Mouse (Mus musculus): ENCODE measurements around the gene Slc25a38. TPM values are rescaled to one million over a fixed set of nuclear protein-coding genes. Genes with fewer than 3 reads are reported as not detected.

Slc25a38 gene
- 10 to 100 TPM; 11.8 to 50.5 (median 28.7) TPM for total RNA-seq (2018; cell fraction: chromatin; rRNA removed)
- total RNA-seq (2018; cell fraction: cytosol; rRNA removed) = 10 to 100 TPM in 9 of 26 experiments, 1 to 10 TPM in 17; 4.0 to 14.9 (median 9.1) TPM
- 10 to 100 TPM; 16.5 to 38.4 (median 26.6) TPM for total RNA-seq (2018; cell fraction: nucleus; rRNA removed)
- 3.5 to 10.7 TPM (median 9.8 TPM) in 3 replicates for polyA plus RNA-seq (2018)

DNA sequence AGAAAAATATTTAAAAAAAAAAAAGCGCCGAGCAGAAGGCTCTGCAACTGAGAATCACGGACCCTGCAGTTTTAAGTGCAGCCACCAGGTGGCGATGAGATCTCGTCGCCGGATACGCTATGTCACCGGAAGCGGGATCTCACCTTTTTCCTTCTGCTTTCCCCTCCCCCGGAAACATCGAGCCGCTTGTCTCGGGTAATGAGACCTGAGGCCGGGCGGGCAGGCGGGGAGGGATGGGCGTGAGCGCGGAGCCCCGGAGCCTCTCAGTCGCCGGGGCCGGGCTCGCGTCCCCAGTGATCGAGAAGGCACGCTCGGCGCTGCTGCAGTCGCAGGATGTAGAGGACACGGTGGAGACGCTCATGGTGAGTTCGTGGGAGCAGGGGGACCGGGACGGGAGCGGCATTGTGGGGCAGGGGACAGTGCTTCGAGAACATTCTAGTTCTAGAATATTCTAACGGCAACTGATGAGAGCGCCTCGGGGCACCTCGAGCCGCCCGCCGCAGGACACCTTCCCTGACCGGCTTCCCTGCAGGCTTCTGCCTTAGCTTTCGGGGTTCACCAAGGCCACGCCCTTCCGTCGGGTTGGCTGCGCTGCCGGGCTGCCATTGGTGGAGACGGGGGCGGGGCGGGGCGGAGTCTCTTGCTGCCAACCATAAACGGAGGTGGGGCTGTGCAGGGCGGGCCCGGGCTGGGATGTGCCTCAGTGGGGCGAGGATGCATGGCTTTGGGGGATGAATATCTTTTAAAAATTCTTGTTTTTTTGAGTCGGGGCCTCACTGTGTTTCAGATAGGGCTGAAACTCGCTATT is at the start of gene Slc25a38:
Gene Slc25a38 (plus strand): TSS at position 164 of the 808 bp plus-strand sequence.
- Histone ChIP-seq H3K36me3 (ENCODE audit: inconsistent target) (no peaks in the 10 kb centered on the region), H3K4me3 (ENCODE audit: inconsistent target) (peak within 1 kb of the TSS; percentile 51), H3K79me2 (ENCODE audit: inconsistent target) (peaks cover 45% of the 10 kb centered on the region), H3K27ac (peak within 1 kb of the TSS; percentile 40; the same call in 1 of the 2 replicates)
- WGBS (ENCODE audit: missing documents) = under 1% methylated on average over 61 of the region's 62 CpGs

DNA sequence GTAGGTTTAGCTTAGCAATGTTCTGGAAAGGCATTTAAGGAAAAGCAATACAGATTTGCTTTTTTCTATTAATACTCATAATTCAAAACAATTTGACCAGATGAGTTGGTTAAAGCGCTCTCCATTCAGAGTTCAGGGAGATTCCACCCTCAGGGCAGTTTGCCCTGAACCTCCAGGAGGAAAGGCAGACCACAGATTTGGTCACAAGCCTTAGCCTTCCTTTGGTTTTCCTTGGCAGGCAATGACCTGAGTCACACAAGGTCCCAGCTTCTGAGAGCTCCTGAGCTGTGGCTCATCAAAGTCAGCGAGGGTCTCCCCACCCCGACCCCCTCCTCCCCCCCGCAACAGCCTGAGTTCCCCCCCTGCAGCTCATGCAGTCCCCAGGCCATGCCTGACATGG is 45.9 kb upstream of the Slc25a38 start:
- Histone ChIP-seq H3K27ac (no peak overlapping the region), H3K36me3 (ENCODE audit: inconsistent target) (no peaks in the 10 kb centered on the region), H3K79me2 (ENCODE audit: inconsistent target) (peaks cover 6% of the 10 kb centered on the region; the same call in 1 of the 2 replicates), H3K4me3 (ENCODE audit: inconsistent target) (no peak overlapping the region)
- 29% methylated on average over 2 of the region's 4 CpGs for WGBS (ENCODE audit: missing documents)

DNA sequence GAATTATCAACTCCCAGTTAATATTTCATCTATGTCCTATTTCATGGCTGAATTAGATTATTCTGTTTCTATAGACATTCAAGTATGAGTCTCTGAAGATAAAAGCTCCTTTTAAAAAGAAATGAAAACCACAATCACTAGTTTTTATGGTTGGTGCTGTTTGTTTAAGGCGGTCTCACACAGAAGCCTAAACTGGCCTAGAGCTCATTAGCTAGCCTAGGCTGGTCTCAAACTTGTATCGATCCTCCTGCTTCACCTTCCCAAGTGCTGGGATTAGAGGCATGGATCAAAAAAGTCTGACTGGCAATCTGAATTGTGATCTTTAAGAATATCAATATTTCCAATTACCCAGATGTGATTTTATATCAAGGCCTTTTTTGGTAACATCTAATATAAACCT is 42.6 kb upstream of the Slc25a38 start:
- H3K79me2 ChIP-seq (ENCODE audit: inconsistent target) = peaks cover 6% of the 10 kb centered on the region; the same call in 1 of the 2 replicates
- no peaks in the 10 kb centered on the region for H3K36me3 ChIP-seq (ENCODE audit: inconsistent target)
- WGBS (ENCODE audit: missing documents) = 86% methylated on average over 2 of the region's 2 CpGs
- H3K27ac ChIP-seq = no peak overlapping the region
- H3K4me3 ChIP-seq (ENCODE audit: inconsistent target) = no peak overlapping the region

DNA sequence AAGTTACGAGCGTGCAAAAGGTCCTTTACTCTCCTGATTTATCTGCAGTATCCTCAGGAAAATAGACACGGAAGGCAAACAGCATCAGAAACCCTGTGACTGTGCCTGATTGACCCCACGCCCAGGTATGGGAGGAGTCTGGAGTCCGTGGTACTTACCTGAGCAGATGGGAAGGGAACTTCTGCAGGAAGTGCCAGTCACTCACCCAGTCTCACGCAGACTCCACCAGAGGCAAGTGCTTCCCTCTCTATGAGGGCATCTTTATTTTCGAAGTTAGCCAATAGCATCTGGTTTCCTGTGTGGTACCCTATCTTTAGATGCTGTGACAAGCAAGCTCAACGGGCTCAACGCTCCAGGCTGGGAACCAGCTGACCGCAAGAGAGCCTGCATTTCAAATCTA is 42.1 kb upstream of the Slc25a38 start:
- Histone ChIP-seq H3K4me3 (ENCODE audit: inconsistent target) (no peak overlapping the region), H3K36me3 (ENCODE audit: inconsistent target) (no peaks in the 10 kb centered on the region), H3K27ac (peak overlapping the region; percentile 37), H3K79me2 (ENCODE audit: inconsistent target) (peaks cover 6% of the 10 kb centered on the region; the same call in 1 of the 2 replicates)
- WGBS (ENCODE audit: missing documents) = 16% methylated on average over 10 of the region's 10 CpGs

DNA sequence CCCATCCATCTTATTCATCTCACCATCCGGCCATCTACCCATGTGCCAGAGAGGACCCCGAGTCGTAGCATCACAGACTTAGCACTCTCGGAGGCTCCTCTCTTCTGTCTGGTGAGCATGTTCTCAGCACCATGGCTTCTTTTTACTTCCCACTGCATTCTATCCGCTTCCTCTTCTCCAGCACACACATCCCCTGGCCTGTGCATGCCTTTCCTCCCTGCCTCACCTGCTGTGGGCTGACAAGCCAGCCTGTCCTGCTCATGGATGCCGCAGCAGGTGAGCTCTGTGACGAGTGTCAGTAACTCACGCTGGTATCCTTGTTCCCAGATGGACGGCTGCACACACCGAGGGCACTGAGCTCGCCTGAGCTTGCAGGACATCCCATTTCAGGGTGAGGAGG is 40.4 kb upstream of the Slc25a38 start, which contains the start of gene Cx3cr1:
Gene Cx3cr1 (minus strand): TSS at position 101 of the 400 bp plus-strand sequence.
- Histone ChIP-seq H3K4me3 (ENCODE audit: inconsistent target) (no peak within 1 kb of the TSS), H3K27ac (peak within 1 kb of the TSS; percentile 37), H3K79me2 (ENCODE audit: inconsistent target) (peaks cover 6% of the 10 kb centered on the region; the same call in 1 of the 2 replicates), H3K36me3 (ENCODE audit: inconsistent target) (no peaks in the 10 kb centered on the region)
- WGBS (ENCODE audit: missing documents) = 80% methylated on average over 11 of the region's 11 CpGs

DNA sequence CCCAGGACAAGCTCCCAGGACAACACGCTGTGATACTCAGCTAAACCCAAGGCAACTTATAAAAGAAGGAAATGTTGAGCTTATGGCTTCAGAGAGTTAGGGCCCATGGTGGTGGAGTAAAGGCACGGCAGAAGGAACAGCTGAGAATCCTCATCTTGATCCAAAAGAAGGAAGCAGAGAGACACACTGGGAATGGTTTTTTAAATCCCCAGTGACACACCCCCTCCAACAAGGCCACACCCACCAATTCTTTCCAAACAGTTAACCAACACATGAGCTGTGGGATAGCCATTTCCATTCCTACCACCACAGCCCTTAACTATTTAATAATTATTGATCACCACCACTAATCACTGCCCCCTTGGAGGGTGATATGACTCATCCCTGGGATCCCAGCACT is 38.9 kb upstream of the Slc25a38 start:
- WGBS (ENCODE audit: missing documents) = 80% methylated on average over 2 of the region's 2 CpGs
- Histone ChIP-seq H3K36me3 (ENCODE audit: inconsistent target) (no peaks in the 10 kb centered on the region), H3K27ac (no peak overlapping the region), H3K79me2 (ENCODE audit: inconsistent target) (peaks cover 6% of the 10 kb centered on the region; the same call in 1 of the 2 replicates), H3K4me3 (ENCODE audit: inconsistent target) (no peak overlapping the region)

DNA sequence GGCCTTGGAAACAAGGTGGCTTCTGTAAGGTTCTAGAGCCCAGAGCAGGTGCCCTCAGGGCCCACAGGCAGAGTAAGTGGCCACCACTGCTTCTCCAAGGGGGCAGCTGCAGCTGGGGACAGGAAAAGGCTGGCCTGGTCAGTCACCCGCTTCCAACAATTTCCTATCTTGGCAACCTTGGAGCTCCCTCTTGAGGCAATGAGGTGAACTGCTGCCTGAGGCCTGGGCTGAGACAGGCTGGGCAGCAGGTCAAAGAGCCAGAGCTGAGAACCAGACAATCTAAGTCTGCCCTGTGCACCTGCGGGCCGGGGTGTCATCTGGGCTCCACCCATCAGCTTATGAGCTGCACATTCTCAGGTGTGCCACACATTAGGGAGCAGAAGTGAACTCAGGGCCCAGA is 37.0 kb upstream of the Slc25a38 start:
- 13% methylated on average over 3 of the region's 3 CpGs for WGBS (ENCODE audit: missing documents)
- no peaks in the 10 kb centered on the region for H3K36me3 ChIP-seq (ENCODE audit: inconsistent target)
- H3K4me3 ChIP-seq (ENCODE audit: inconsistent target) = no peak overlapping the region
- H3K27ac ChIP-seq = no peak overlapping the region
- no peaks in the 10 kb centered on the region for H3K79me2 ChIP-seq (ENCODE audit: inconsistent target)

DNA sequence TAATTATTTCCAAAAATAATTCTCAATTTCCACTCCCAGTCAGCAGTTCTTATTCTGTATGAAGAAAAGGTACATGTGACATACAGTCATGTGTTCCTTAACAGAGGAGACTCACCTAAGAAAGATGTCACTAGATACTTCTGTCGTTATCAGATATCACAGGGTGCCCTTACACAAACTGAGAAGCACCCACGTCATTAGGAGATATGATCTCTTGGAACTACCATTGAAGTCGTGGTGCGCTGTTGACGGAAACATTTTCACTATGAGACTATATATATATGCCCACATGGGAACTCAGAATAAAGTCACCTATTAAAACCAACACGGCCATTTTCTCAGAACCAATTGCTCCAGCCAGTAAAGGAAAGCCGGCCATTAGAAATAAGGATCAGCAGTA is 35.7 kb upstream of the Slc25a38 start:
- no peaks in the 10 kb centered on the region for H3K36me3 ChIP-seq (ENCODE audit: inconsistent target)
- WGBS (ENCODE audit: missing documents) = 91% methylated on average over 7 of the region's 7 CpGs
- no peak overlapping the region for H3K4me3 ChIP-seq (ENCODE audit: inconsistent target)
- no peaks in the 10 kb centered on the region for H3K79me2 ChIP-seq (ENCODE audit: inconsistent target)
- no peak overlapping the region for H3K27ac ChIP-seq

DNA sequence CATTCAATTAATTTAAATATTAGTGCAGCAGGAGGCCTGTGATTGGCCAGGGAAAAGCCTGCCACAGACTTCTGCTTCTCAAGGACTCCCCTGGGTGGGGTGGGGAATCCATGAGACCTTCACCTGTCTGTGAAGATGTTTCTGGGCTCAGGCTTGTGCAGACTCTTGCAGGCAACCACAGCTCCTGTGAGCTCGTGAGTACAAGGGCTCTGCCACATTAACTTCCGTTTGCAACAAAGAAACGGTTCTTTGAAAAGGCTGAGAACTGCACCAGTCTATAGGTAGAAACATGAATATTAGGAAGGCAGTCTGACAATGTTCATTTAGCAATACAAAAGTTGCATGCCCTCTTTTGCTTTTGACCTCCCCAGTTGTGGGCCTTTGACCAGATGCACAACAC is 31.9 kb upstream of the Slc25a38 start:
- Histone ChIP-seq H3K27ac (no peak overlapping the region), H3K79me2 (ENCODE audit: inconsistent target) (no peaks in the 10 kb centered on the region), H3K36me3 (ENCODE audit: inconsistent target) (no peaks in the 10 kb centered on the region), H3K4me3 (ENCODE audit: inconsistent target) (no peak overlapping the region)
- 88% methylated on average over 3 of the region's 3 CpGs for WGBS (ENCODE audit: missing documents)

DNA sequence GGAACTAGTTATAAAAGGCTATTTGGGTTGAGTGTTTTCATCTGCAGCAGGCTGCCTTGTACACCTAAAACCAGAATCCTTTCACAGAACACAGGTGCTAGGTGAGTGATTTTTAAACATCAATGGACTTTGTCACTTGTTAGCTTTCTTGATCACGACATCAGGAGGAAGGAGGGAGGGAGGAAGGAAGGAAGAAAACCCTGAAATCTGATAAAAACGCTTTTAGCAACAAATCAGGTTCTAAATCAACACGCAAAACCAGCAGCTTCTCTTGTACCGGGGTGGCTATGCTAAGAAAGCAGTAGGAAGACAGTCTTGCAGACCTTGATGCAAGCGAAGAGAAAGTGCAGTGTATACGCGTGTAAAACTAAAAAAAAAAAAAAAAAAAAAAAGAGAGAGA is 30.3 kb upstream of the Slc25a38 start:
- WGBS (ENCODE audit: missing documents) = 43% methylated on average over 5 of the region's 7 CpGs
- Histone ChIP-seq H3K27ac (no peak overlapping the region), H3K36me3 (ENCODE audit: inconsistent target) (no peaks in the 10 kb centered on the region), H3K4me3 (ENCODE audit: inconsistent target) (no peak overlapping the region), H3K79me2 (ENCODE audit: inconsistent target) (no peaks in the 10 kb centered on the region)

DNA sequence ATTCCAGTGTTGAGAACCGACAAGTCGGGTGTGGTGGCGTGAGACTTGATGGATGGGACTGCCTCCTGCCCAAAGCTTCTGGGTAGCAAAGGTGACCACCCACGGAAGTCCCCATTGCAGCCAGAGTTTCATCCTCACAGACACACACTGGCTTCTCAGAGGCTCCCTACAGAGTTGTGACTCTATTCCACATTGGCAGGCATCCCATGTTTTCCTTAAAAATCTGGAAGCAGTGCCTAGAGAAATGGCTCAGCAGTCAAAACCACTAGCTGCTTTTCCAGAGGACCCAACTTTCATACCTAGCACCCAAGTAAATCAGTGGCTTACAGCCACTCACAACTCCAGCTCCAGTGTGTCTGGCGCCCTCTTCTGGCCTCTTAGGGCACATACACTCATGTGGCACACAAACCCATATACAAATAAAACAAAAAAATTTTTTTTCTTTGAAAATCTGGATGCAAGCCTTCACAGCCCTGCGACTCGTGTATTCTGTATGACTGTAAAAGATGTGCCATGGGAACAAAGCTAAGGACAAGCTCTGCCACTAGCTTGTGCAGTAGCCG is 29.5 kb upstream of the Slc25a38 start:
- Histone ChIP-seq H3K36me3 (ENCODE audit: inconsistent target) (no peaks in the 10 kb centered on the region), H3K4me3 (ENCODE audit: inconsistent target) (no peak overlapping the region), H3K79me2 (ENCODE audit: inconsistent target) (no peaks in the 10 kb centered on the region), H3K27ac (no peak overlapping the region)
- WGBS (ENCODE audit: missing documents) = 87% methylated on average over 8 of the region's 8 CpGs

DNA sequence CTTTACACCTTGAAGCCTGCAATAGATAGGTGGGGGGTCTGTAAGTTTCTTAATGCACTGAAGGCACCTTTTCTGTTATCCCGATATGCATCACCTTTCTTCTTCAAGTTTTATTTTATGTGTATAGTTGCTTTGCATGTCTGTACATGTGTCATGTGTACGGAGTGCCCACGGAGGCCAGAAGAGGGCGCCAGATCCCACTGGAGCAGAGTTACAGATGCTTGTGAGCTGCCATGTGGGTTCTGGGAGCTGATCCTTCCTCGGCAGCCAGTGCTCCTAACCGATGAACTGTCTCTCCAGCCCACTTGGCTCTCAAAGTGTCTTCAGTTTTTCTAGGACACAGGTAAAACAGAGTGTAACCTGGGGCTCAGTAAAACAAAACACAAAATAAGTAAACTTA is 28.9 kb upstream of the Slc25a38 start:
- Histone ChIP-seq H3K36me3 (ENCODE audit: inconsistent target) (no peaks in the 10 kb centered on the region), H3K27ac (no peak overlapping the region), H3K79me2 (ENCODE audit: inconsistent target) (no peaks in the 10 kb centered on the region), H3K4me3 (ENCODE audit: inconsistent target) (no peak overlapping the region)
- 78% methylated on average over 6 of the region's 6 CpGs for WGBS (ENCODE audit: missing documents)

DNA sequence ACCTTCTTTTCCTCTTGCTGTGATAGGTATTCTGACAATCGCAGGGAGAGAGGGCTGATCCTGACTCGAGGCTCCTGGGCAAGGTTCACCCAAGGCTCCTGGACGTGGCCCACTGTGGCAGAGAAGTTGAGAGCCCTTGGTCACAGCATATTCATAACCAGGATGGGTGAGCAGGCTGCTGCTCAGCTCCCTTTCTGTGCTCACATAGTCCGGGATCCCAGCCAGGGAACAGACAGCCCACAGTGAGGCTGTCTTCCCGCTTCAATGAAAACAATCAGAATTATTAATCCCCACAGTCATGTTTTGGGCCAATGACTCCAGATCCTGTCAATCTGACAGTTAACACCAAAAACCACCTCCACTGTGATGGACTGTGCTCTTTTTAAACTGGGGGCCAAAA is 28.2 kb upstream of the Slc25a38 start:
- H3K27ac ChIP-seq = no peak overlapping the region
- no peak overlapping the region for H3K4me3 ChIP-seq (ENCODE audit: inconsistent target)
- H3K79me2 ChIP-seq (ENCODE audit: inconsistent target) = no peaks in the 10 kb centered on the region
- no peaks in the 10 kb centered on the region for H3K36me3 ChIP-seq (ENCODE audit: inconsistent target)
- 96% methylated on average over 5 of the region's 5 CpGs for WGBS (ENCODE audit: missing documents)

DNA sequence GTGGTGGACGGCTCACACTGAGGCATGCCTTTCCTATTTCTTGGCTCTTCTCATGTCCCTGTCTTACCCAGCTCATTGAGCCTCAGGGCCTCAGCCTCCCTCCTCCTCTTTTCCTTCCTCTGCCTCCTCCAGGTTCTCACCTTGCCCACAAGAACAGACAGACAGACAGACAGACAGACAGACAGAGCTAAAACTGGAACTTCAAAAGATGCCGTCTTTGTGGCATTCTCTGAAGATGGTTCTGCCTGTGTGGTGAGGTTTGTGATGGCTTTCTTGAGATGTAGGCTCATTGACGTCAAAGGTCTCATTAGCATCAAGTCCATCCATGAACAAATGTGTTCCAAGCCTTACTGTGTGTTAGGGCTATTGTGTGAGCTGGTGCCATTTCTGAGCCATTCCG is 27.5 kb upstream of the Slc25a38 start:
- H3K79me2 ChIP-seq (ENCODE audit: inconsistent target) = no peaks in the 10 kb centered on the region
- no peak overlapping the region for H3K27ac ChIP-seq
- 87% methylated on average over 4 of the region's 4 CpGs for WGBS (ENCODE audit: missing documents)
- H3K36me3 ChIP-seq (ENCODE audit: inconsistent target) = no peaks in the 10 kb centered on the region
- no peak overlapping the region for H3K4me3 ChIP-seq (ENCODE audit: inconsistent target)
